Mouse (Mus musculus) midbrain, embryonic 14.5 days (tissue): ENCODE data around the gene Pgbd5. TPM values are rescaled to one million over a fixed set of nuclear protein-coding genes. Genes with fewer than 3 reads are reported as not detected.

Experiments
- ATAC-seq: fragments of 200-750 bp; cut with Nextera tagmentation; 2 replicates; pipeline ENCODE4 v1.8.0; 2017; ENCODE audit warnings: moderate number of reproducible peaks, moderate library complexity; ENCODE audit not compliant: low FRiP score, low TSS enrichment
- DNase-seq: peaks from one replicate; pipeline ENCODE4 v3.0.0-alpha.2; 2015
- H3K27ac ChIP-seq: fragments of 300-500 bp; sonication (generic); replicated peaks from 2 replicates; pipeline ENCODE4 v1.5.1; 2014; ENCODE audit warnings: mild to moderate bottlenecking, low read depth, low read length, moderate library complexity
- H3K27me3 ChIP-seq: fragments of 300-500 bp; sonication (generic); 2 replicates; pipeline ENCODE4 v1.6.1; 2014; ENCODE audit warnings: low read length, control low read depth, mixed read lengths; ENCODE audit not compliant: control insufficient read depth, insufficient read depth
- H3K36me3 ChIP-seq: fragments of 300-500 bp; sonication (generic); 2 replicates; pipeline ENCODE4 v1.6.1; 2014; ENCODE audit warnings: low read length, control low read depth; ENCODE audit not compliant: control insufficient read depth, insufficient read depth
- H3K4me1 ChIP-seq: fragments of 300-500 bp; sonication (generic); 2 replicates; pipeline ENCODE4 v1.6.1; 2014; ENCODE audit warnings: mild to moderate bottlenecking, antibody characterized with exemption, low read length, control low read depth; ENCODE audit not compliant: control insufficient read depth, insufficient read depth
- H3K4me2 ChIP-seq: fragments of 300-500 bp; sonication (generic); 2 replicates; pipeline ENCODE4 v1.6.1; 2014; ENCODE audit warnings: mild to moderate bottlenecking, low read length, moderate library complexity
- H3K4me3 ChIP-seq: fragments of 300-500 bp; sonication (generic); replicated peaks from 2 replicates; pipeline ENCODE4 v1.5.1; 2014; ENCODE audit warnings: low read depth, low read length
- H3K9ac ChIP-seq: fragments of 300-500 bp; sonication (generic); replicated peaks from 2 replicates; pipeline ENCODE4 v1.6.1; 2014; ENCODE audit warnings: mild to moderate bottlenecking, low read length, moderate library complexity
- H3K9me3 ChIP-seq: fragments of 300-500 bp; sonication (generic); 2 replicates; pipeline ENCODE4 v1.6.1; 2016; ENCODE audit warnings: low read length, control low read depth, mixed read lengths; ENCODE audit not compliant: control insufficient read depth
- WGBS: fragments of 180-500 bp; shearing (Covaris S2); extraction: QIAGEN DNeasy Blood & Tissue Kit; methylation state at CpG from one replicate; pipeline ENCODE4 v1.1.7; 2014; 5-methylcytosine and 5-hydroxymethylcytosine counted together
- polyA plus RNA-seq: library from polyadenylated mRNA; unstranded; fragments of >200 nt; fragmentation: Nextera tagmentation; extraction: Ambion mirVana; gene quantifications from 2 replicates; pipeline ENCODE4 v1.2.1, GENCODE M21; 2014

Gene Pgbd5
- polyA plus RNA-seq, 1 experiment from 2014 or later: 13.8 TPM

GRCm38 (mm10) chr8:124375727-124376126 lies 63.7 kb downstream of the Pgbd5 start:
- Histone ChIP-seq H3K27ac (0 out of 2 replicates have a peak overlapping the region, but pooled peaks have one; percentile 8), H3K4me3 (no peak overlapping the region), H3K9me3 (no peaks in the 10 kb centered on the region), H3K27me3 (no peaks in the 10 kb centered on the region), H3K9ac (no peak overlapping the region), H3K4me2 (no peak overlapping the region), H3K36me3 (peaks cover 8% of the 10 kb centered on the region; the same call in 1 of the 2 replicates), H3K4me1 (no peaks in the 10 kb centered on the region)
- DNase-seq: no peak
- ATAC-seq: no peak
- WGBS: 90% methylated on average over 9 of the region's 9 CpGs

DNA sequence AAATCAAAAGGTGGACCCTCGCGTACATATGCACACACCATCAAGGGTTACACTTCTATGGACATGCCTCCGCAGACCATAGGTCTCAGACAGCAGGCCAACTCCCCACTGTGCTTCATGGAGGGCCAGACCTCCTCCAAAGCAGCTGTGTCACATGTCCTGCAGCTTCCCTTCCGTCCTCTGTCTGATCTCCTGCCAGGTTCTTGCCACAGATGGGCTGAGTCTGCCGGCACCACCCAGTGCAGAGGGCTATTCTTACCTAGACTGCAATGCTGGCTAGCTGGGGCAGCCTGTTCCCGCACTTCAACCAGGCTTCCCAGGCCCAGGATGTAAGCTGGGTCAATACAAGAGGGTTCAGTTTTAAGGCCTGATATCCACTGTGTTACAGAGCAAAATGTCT lies 64.3 kb downstream of the Pgbd5 start:
- Histone ChIP-seq H3K9me3 (no peaks in the 10 kb centered on the region), H3K27ac (0 out of 2 replicates have a peak overlapping the region, but pooled peaks have one; percentile 8), H3K4me2 (no peak overlapping the region), H3K27me3 (no peaks in the 10 kb centered on the region), H3K4me3 (no peak overlapping the region), H3K36me3 (peaks cover 10% of the 10 kb centered on the region; the same call in 1 of the 2 replicates), H3K4me1 (no peaks in the 10 kb centered on the region), H3K9ac (no peak overlapping the region)
- DNase-seq: no peak
- ATAC-seq: no peak
- WGBS: 77% methylated on average over 6 of the region's 6 CpGs

DNA sequence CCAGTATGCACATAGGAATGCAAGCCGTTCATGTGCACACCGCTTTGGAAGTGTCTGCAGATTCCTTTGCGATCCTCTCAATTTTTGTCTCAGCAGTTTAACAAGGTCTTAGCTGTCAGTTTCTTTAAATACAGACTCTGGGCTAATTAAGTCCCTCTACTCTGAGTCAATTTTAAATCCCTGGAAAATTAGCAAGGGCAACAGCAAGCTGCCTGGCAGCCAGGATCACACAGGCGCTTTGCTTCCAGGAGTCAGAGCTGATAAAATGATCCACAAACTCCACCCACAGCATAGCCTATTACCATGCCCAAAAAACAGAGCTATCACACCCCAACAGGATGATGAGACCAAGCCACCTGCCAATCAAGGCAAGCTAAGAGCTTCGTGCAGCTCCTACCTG lies 65.7 kb downstream of the Pgbd5 start:
- no peak overlapping the region for H3K9ac ChIP-seq
- H3K4me1 ChIP-seq: no peaks in the 10 kb centered on the region
- no peaks in the 10 kb centered on the region for H3K27me3 ChIP-seq
- ATAC-seq (no peak), DNase-seq (no peak)
- no peak overlapping the region for H3K27ac ChIP-seq
- H3K4me3 ChIP-seq: no peak overlapping the region
- no peaks in the 10 kb centered on the region for H3K9me3 ChIP-seq
- WGBS: 84% methylated on average over 5 of the region's 5 CpGs
- no peak overlapping the region for H3K4me2 ChIP-seq
- H3K36me3 ChIP-seq: peaks cover 8% of the 10 kb centered on the region; the same call in 1 of the 2 replicates

DNA sequence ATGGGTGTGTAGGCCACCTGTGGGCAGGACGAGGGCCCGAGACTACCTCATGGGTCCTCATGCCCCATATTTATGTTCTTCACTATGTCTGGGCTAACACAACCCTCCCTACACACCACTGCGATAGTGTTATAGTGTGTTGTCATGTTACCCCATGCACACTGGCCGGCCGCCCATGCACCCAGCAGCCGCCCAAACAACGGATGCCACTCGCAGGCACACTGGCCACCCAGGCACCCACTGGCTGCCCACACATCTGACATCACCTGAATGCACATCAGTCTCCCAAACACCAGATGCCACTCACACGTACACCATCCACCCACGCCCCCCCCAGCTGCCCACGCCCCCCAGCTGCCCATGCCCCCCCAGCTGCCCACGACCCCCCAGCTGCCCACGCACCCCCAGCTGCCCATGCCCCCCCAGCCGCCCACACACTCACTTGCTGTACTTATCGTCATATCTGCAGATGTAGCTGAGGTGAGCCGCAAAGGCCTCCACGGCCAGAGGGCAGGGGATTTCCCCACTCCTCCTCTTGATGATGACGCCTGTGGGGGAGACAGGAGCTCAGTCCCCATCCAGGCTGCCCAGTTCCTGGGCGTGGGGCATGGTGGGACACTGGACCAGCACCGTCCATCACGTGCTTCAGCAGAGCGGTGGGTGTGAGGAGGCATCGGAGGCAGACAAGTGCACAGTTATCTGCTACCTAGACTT lies 67.9 kb downstream of the Pgbd5 start:
- no peak for ATAC-seq

GRCm38 (mm10) chr8:124370422-124371183 lies 68.9 kb downstream of the Pgbd5 start:
- H3K4me2 ChIP-seq: no peak overlapping the region
- peaks cover 12% of the 10 kb centered on the region; the same call in 1 of the 2 replicates for H3K36me3 ChIP-seq
- H3K9me3 ChIP-seq: no peaks in the 10 kb centered on the region
- H3K9ac ChIP-seq: no peak overlapping the region
- no peaks in the 10 kb centered on the region for H3K27me3 ChIP-seq
- 81% methylated on average over 17 of the region's 17 CpGs for WGBS
- H3K4me1 ChIP-seq: no peaks in the 10 kb centered on the region
- H3K4me3 ChIP-seq: no peak overlapping the region
- ATAC-seq (no peak), DNase-seq (no peak)
- H3K27ac ChIP-seq: no peak overlapping the region

More for the DNA sequence above, 67.9 kb downstream of the Pgbd5 start:
- H3K9ac ChIP-seq: no peak overlapping the region
- WGBS: 96% methylated on average over 23 of the region's 23 CpGs
- H3K36me3 ChIP-seq: peaks cover 15% of the 10 kb centered on the region; the same call in 1 of the 2 replicates
- DNase-seq: no peak
- no peak overlapping the region for H3K4me3 ChIP-seq
- no peaks in the 10 kb centered on the region for H3K4me1 ChIP-seq
- no peak overlapping the region for H3K27ac ChIP-seq
- no peaks in the 10 kb centered on the region for H3K27me3 ChIP-seq
- no peaks in the 10 kb centered on the region for H3K9me3 ChIP-seq
- H3K4me2 ChIP-seq: no peak overlapping the region

- WGBS: 18% methylated on average over 8 of the region's 8 CpGs
Observed at GRCm38 (mm10) chr8:124368213-124368612, 71.2 kb downstream of the Pgbd5 start.

GRCm38 (mm10) chr8:124363337-124363736 lies 76.1 kb downstream of the Pgbd5 start:
- 0 out of 2 replicates have a peak, but pooled peaks cover 7% of the 10 kb centered on the region for H3K36me3 ChIP-seq
- H3K27me3 ChIP-seq: no peaks in the 10 kb centered on the region
- no peak overlapping the region for H3K4me3 ChIP-seq
- ATAC-seq (no peak), DNase-seq (no peak)
- H3K9me3 ChIP-seq: no peaks in the 10 kb centered on the region
- WGBS: 92% methylated on average over 15 of the region's 15 CpGs
- H3K9ac ChIP-seq: no peak overlapping the region
- no peak overlapping the region for H3K4me2 ChIP-seq
- no peak overlapping the region for H3K27ac ChIP-seq
- H3K4me1 ChIP-seq: no peaks in the 10 kb centered on the region

More at GRCm38 (mm10) chr8:124368213-124368612, 71.2 kb downstream of the Pgbd5 start:
- Histone ChIP-seq H3K27ac (no peak overlapping the region), H3K4me1 (no peaks in the 10 kb centered on the region), H3K4me3 (no peak overlapping the region), H3K4me2 (no peak overlapping the region), H3K27me3 (no peaks in the 10 kb centered on the region), H3K9me3 (no peaks in the 10 kb centered on the region), H3K9ac (no peak overlapping the region), H3K36me3 (0 out of 2 replicates have a peak, but pooled peaks cover 9% of the 10 kb centered on the region)
- ATAC-seq (no peak), DNase-seq (peak; percentile 90)

DNA sequence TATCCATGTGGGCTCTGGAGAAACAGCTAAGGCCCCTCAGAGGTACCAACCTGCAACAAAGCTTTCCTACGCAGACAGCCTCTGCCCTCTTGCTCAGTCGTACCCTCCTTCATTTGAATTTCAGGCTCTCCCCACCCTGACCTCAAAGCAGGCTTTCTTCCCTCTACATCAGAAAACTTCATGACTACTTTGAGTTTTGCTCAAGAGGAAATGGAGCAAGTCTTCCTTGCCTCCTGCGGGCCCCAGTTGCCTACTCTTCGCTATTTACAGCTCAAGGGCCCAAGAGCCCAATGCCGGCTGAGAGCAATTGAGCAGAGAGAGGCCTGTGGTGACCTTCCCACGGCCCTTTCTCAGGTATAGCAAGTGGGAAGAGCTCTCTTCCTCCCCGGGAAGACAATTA lies 76.9 kb downstream of the Pgbd5 start:
- Histone ChIP-seq H3K9ac (no peak overlapping the region), H3K36me3 (0 out of 2 replicates have a peak, but pooled peaks cover 7% of the 10 kb centered on the region), H3K4me2 (no peak overlapping the region), H3K27me3 (no peaks in the 10 kb centered on the region), H3K27ac (no peak overlapping the region), H3K9me3 (no peaks in the 10 kb centered on the region), H3K4me3 (no peak overlapping the region), H3K4me1 (no peaks in the 10 kb centered on the region)
- WGBS: 82% methylated on average over 7 of the region's 7 CpGs
- no peak for DNase-seq
- no peak for ATAC-seq
